Mouse (Mus musculus): ENCODE measurements around the gene Baz2b. TPM values are rescaled to one million over a fixed set of nuclear protein-coding genes. Genes with fewer than 3 reads are reported as not detected.
"Not testable (repeated sequence)": the region's sequence is repeated elsewhere in the genome, so short reads cannot be mapped to it uniquely, and the experiment has no call there.

Gene Baz2b
- polyA plus RNA-seq, 1 experiment from 2014 or later = 60.4 TPM

GRCm38 (mm10) chr2:60073798-60074197, 135.8 kb downstream of the Baz2b start:
- H3K4me3 ChIP-seq; H3K9me3 ChIP-seq; H3K27ac ChIP-seq; H3K27me3 ChIP-seq (ENCODE audit: poor library complexity, severe bottlenecking); DNase-seq (ENCODE audit: extremely low spot score, low spot score): not testable (repeated sequence)
- WGBS = 89% methylated on average over 1 of the region's 1 CpGs
- peaks cover 34% of the 10 kb centered on the region for H3K36me3 ChIP-seq (replicated peaks)
- peaks cover 32% of the 10 kb centered on the region for H3K4me1 ChIP-seq

- Histone ChIP-seq H3K27me3 (ENCODE audit: poor library complexity, severe bottlenecking) (no peaks in the 10 kb centered on the region), H3K27ac (no peak overlapping the region), H3K9me3 (no peaks in the 10 kb centered on the region), H3K4me1 (peaks cover 22% of the 10 kb centered on the region), H3K36me3 (replicated peaks) (peaks cover 34% of the 10 kb centered on the region), H3K4me3 (no peak overlapping the region)
- WGBS = 65% methylated on average over 8 of the region's 8 CpGs
- no peak for DNase-seq (ENCODE audit: extremely low spot score, low spot score)
These were observed 137.8 kb downstream of the Baz2b start for GRCm38 (mm10) chr2:60071813-60072212.

GRCm38 (mm10) chr2:60070938-60071337, 138.7 kb downstream of the Baz2b start:
- peaks cover 39% of the 10 kb centered on the region for H3K36me3 ChIP-seq (replicated peaks)
- 89% methylated on average over 5 of the region's 5 CpGs for WGBS

GRCm38 (mm10) chr2:60068468-60068867, 141.2 kb downstream of the Baz2b start:
- no peak for DNase-seq (ENCODE audit: extremely low spot score, low spot score)
- 85% methylated on average over 3 of the region's 3 CpGs for WGBS
- peaks cover 50% of the 10 kb centered on the region for H3K36me3 ChIP-seq (replicated peaks)
- H3K27me3 ChIP-seq (ENCODE audit: poor library complexity, severe bottlenecking) = no peaks in the 10 kb centered on the region
- H3K27ac ChIP-seq = no peak overlapping the region
- H3K9me3 ChIP-seq = peaks cover 8% of the 10 kb centered on the region; the same call in 1 of the 2 replicates
- no peak overlapping the region for H3K4me3 ChIP-seq
- H3K4me1 ChIP-seq = peaks cover 8% of the 10 kb centered on the region

More at GRCm38 (mm10) chr2:60070938-60071337, 138.7 kb downstream of the Baz2b start:
- no peaks in the 10 kb centered on the region for H3K9me3 ChIP-seq
- H3K4me1 ChIP-seq = peaks cover 13% of the 10 kb centered on the region
- H3K27ac ChIP-seq = no peak overlapping the region
- H3K27me3 ChIP-seq (ENCODE audit: poor library complexity, severe bottlenecking) = no peaks in the 10 kb centered on the region
- DNase-seq (ENCODE audit: extremely low spot score, low spot score) = no peak
- H3K4me3 ChIP-seq = no peak overlapping the region

GRCm38 (mm10) chr2:60065415-60065814, 144.2 kb downstream of the Baz2b start:
- Histone ChIP-seq H3K27ac (no peak overlapping the region), H3K9me3 (peaks cover 14% of the 10 kb centered on the region; the same call in 1 of the 2 replicates), H3K4me3 (no peak overlapping the region), H3K36me3 (replicated peaks) (peaks cover 51% of the 10 kb centered on the region), H3K4me1 (peaks cover 8% of the 10 kb centered on the region), H3K27me3 (ENCODE audit: poor library complexity, severe bottlenecking) (no peaks in the 10 kb centered on the region)
- 96% methylated on average over 5 of the region's 5 CpGs for WGBS
- DNase-seq (ENCODE audit: extremely low spot score, low spot score) = no peak

- WGBS = 98% methylated on average over 1 of the region's 1 CpGs
These were observed 149.4 kb downstream of the Baz2b start for GRCm38 (mm10) chr2:60060185-60060775.

GRCm38 (mm10) chr2:60059300-60059699, 150.3 kb downstream of the Baz2b start:
- H3K27ac ChIP-seq = no peak overlapping the region
- H3K9me3 ChIP-seq = peaks cover 5% of the 10 kb centered on the region; the same call in 1 of the 2 replicates
- no peak for DNase-seq (ENCODE audit: extremely low spot score, low spot score)
- H3K4me3 ChIP-seq = no peak overlapping the region
- H3K4me1 ChIP-seq = peaks cover 21% of the 10 kb centered on the region
- peaks cover 30% of the 10 kb centered on the region for H3K36me3 ChIP-seq (replicated peaks)
- 90% methylated on average over 5 of the region's 5 CpGs for WGBS
- no peaks in the 10 kb centered on the region for H3K27me3 ChIP-seq (ENCODE audit: poor library complexity, severe bottlenecking)

More at GRCm38 (mm10) chr2:60060185-60060775, 149.4 kb downstream of the Baz2b start:
- peaks cover 40% of the 10 kb centered on the region for H3K36me3 ChIP-seq (replicated peaks)
- H3K27ac ChIP-seq = no peak overlapping the region
- no peaks in the 10 kb centered on the region for H3K27me3 ChIP-seq (ENCODE audit: poor library complexity, severe bottlenecking)
- H3K4me1 ChIP-seq = peaks cover 12% of the 10 kb centered on the region
- peaks cover 14% of the 10 kb centered on the region; the same call in 1 of the 2 replicates for H3K9me3 ChIP-seq
- no peak overlapping the region for H3K4me3 ChIP-seq
- no peak for DNase-seq (ENCODE audit: extremely low spot score, low spot score)

GRCm38 (mm10) chr2:60056043-60056442, 153.6 kb downstream of the Baz2b start:
- no peak overlapping the region for H3K4me3 ChIP-seq
- H3K27ac ChIP-seq = no peak overlapping the region

GRCm38 (mm10) chr2:60054808-60055535, 154.7 kb downstream of the Baz2b start:
- DNase-seq (ENCODE audit: extremely low spot score, low spot score) = no peak
- H3K4me3 ChIP-seq = no peak overlapping the region
- 0 out of 2 replicates have a peak, but pooled peaks cover 6% of the 10 kb centered on the region for H3K36me3 ChIP-seq (replicated peaks)
- no peak overlapping the region for H3K27ac ChIP-seq
- WGBS = 80% methylated on average over 10 of the region's 10 CpGs
- no peaks in the 10 kb centered on the region for H3K9me3 ChIP-seq
- H3K27me3 ChIP-seq (ENCODE audit: poor library complexity, severe bottlenecking) = no peaks in the 10 kb centered on the region
- peaks cover 38% of the 10 kb centered on the region for H3K4me1 ChIP-seq

More at GRCm38 (mm10) chr2:60056043-60056442, 153.6 kb downstream of the Baz2b start:
- no peak for DNase-seq (ENCODE audit: extremely low spot score, low spot score)
- H3K27me3 ChIP-seq (ENCODE audit: poor library complexity, severe bottlenecking) = no peaks in the 10 kb centered on the region
- H3K36me3 ChIP-seq (replicated peaks) = peaks cover 6% of the 10 kb centered on the region; the same call in 1 of the 2 replicates
- WGBS = 33% methylated on average over 4 of the region's 4 CpGs
- peaks cover 38% of the 10 kb centered on the region for H3K4me1 ChIP-seq
- H3K9me3 ChIP-seq = no peaks in the 10 kb centered on the region

GRCm38 (mm10) chr2:60053222-60054010, 156.2 kb downstream of the Baz2b start:
- Histone ChIP-seq H3K27me3 (ENCODE audit: poor library complexity, severe bottlenecking) (no peaks in the 10 kb centered on the region), H3K4me3 (no peak overlapping the region), H3K27ac (no peak overlapping the region), H3K4me1 (peaks cover 38% of the 10 kb centered on the region), H3K36me3 (replicated peaks) (no peaks in the 10 kb centered on the region), H3K9me3 (no peaks in the 10 kb centered on the region)
- DNase-seq (ENCODE audit: extremely low spot score, low spot score) = no peak
- WGBS = 89% methylated on average over 11 of the region's 11 CpGs

- no peaks in the 10 kb centered on the region for H3K9me3 ChIP-seq
- no peak overlapping the region for H3K27ac ChIP-seq
- no peak overlapping the region for H3K4me3 ChIP-seq
- H3K4me1 ChIP-seq = peaks cover 31% of the 10 kb centered on the region
- no peaks in the 10 kb centered on the region for H3K27me3 ChIP-seq (ENCODE audit: poor library complexity, severe bottlenecking)
- H3K36me3 ChIP-seq (replicated peaks) = no peaks in the 10 kb centered on the region
- no peak for DNase-seq (ENCODE audit: extremely low spot score, low spot score)
- 86% methylated on average over 9 of the region's 9 CpGs for WGBS
These were observed 158.8 kb downstream of the Baz2b start for GRCm38 (mm10) chr2:60050667-60051460.

GRCm38 (mm10) chr2:60049889-60050288, 159.8 kb downstream of the Baz2b start:
- no peaks in the 10 kb centered on the region for H3K27me3 ChIP-seq (ENCODE audit: poor library complexity, severe bottlenecking)
- no peak overlapping the region for H3K4me3 ChIP-seq
- no peaks in the 10 kb centered on the region for H3K9me3 ChIP-seq
- H3K4me1 ChIP-seq = peaks cover 23% of the 10 kb centered on the region
- no peak for DNase-seq (ENCODE audit: extremely low spot score, low spot score)
- 94% methylated on average over 4 of the region's 4 CpGs for WGBS
- H3K27ac ChIP-seq = no peak overlapping the region
- H3K36me3 ChIP-seq (replicated peaks) = peaks cover 2% of the 10 kb centered on the region
